Mouse (Mus musculus) myocyte (in vitro differentiated cells): ENCODE measurements around the gene Slc13a3. TPM values are rescaled to one million over a fixed set of nuclear protein-coding genes. Genes with fewer than 3 reads are reported as not detected.

Experiments
- H3K27me3 ChIP-seq: one replicate; pipeline ENCODE4 v1.6.1; 2011; ENCODE audit not compliant: control insufficient read depth, insufficient read depth, insufficient read length
- H3K36me3 ChIP-seq: one replicate; pipeline ENCODE4 v1.6.1; 2011; ENCODE audit not compliant: control insufficient read depth, insufficient read depth
- H3K4me2 ChIP-seq: one replicate; pipeline ENCODE4 v1.6.1; 2011; ENCODE audit warnings: low read depth, control low read depth
- H3K4me3 ChIP-seq: one replicate; pipeline ENCODE4 v1.5.1; 2011; ENCODE audit warnings: mild to moderate bottlenecking, control low read depth, moderate library complexity
- H3K79me2 ChIP-seq: one replicate; pipeline ENCODE4 v1.6.1; 2011; ENCODE audit not compliant: control insufficient read depth, insufficient read depth
- H3ac ChIP-seq: one replicate; pipeline ENCODE4 v1.6.1; 2011; ENCODE audit not compliant: control insufficient read depth, insufficient read length
- CEBPB ChIP-seq: IDR thresholded peaks from 2 replicates; pipeline ENCODE4 v1.6.1; 2011; ENCODE audit warnings: mild to moderate bottlenecking, moderate library complexity; ENCODE audit not compliant: poor library complexity, insufficient read depth, severe bottlenecking
- E2F4 ChIP-seq: IDR thresholded peaks from one replicate; pipeline ENCODE4 v1.6.1; 2011; ENCODE audit warnings: mild to moderate bottlenecking, control low read depth, moderate library complexity; ENCODE audit not compliant: insufficient read depth
- MAX ChIP-seq: IDR thresholded peaks from one replicate; pipeline ENCODE4 v1.6.1; 2011; ENCODE audit warnings: low read depth, mild to moderate bottlenecking, control low read depth
- MYOD1 ChIP-seq, 3 experiments: IDR thresholded peaks; one replicate each; pipeline ENCODE4 v1.6.1; 2011; ENCODE audit warnings: control low read depth in 2 of 3, low read depth in 2 of 3, mild to moderate bottlenecking in 2 of 3, moderate library complexity in 1 of 3; ENCODE audit not compliant: insufficient read length in 2 of 3, control insufficient read depth in 1 of 3
- MYOG ChIP-seq, 3 experiments: IDR thresholded peaks; one replicate each; pipeline ENCODE4 v1.6.1; 2011; ENCODE audit warnings: control low read depth in 2 of 3, low read depth in 2 of 3, mild to moderate bottlenecking in 2 of 3; ENCODE audit not compliant: insufficient read length in 2 of 3, control insufficient read depth in 1 of 3, insufficient read depth in 1 of 3
- POLR2A ChIP-seq: IDR thresholded peaks from one replicate; pipeline ENCODE4 v1.6.1; 2011; ENCODE audit warnings: low read depth, mild to moderate bottlenecking, control low read depth, moderate library complexity; ENCODE audit not compliant: insufficient read length
- POLR2AphosphoS2 ChIP-seq: IDR thresholded peaks from one replicate; pipeline ENCODE4 v1.6.1; 2011; ENCODE audit warnings: low read depth, control low read depth; ENCODE audit not compliant: insufficient read length
- REST ChIP-seq: IDR thresholded peaks from one replicate; pipeline ENCODE4 v1.6.1; 2011; ENCODE audit warnings: mild to moderate bottlenecking, control low read depth, moderate library complexity; ENCODE audit not compliant: insufficient read depth, insufficient read length
- SRF ChIP-seq: IDR thresholded peaks from one replicate; pipeline ENCODE4 v1.6.1; 2011; ENCODE audit warnings: low read depth; ENCODE audit not compliant: control insufficient read depth, insufficient read length
- TCF12 ChIP-seq: IDR thresholded peaks from one replicate; pipeline ENCODE4 v1.6.1; 2011; ENCODE audit warnings: mild to moderate bottlenecking, control low read depth; ENCODE audit not compliant: poor library complexity, insufficient read depth, severe bottlenecking
- TCF3 ChIP-seq: IDR thresholded peaks from one replicate; pipeline ENCODE4 v1.6.1; 2011; ENCODE audit warnings: low read depth, control low read depth; ENCODE audit not compliant: insufficient read length
- USF1 ChIP-seq: IDR thresholded peaks from one replicate; pipeline ENCODE4 v1.6.1; 2011; ENCODE audit warnings: low read depth, mild to moderate bottlenecking, control low read depth, moderate library complexity
- polyA plus RNA-seq: library from polyadenylated mRNA; unstranded; fragments of >200 nt; fragmentation: generic; extraction: Trizol; gene quantifications from one replicate; pipeline ENCODE4 v1.2.1, GENCODE M21; 2012; ENCODE audit warnings: missing spikeins

Gene Slc13a3
- polyA plus RNA-seq, 1 experiment, result 0.04 TPM

DNA sequence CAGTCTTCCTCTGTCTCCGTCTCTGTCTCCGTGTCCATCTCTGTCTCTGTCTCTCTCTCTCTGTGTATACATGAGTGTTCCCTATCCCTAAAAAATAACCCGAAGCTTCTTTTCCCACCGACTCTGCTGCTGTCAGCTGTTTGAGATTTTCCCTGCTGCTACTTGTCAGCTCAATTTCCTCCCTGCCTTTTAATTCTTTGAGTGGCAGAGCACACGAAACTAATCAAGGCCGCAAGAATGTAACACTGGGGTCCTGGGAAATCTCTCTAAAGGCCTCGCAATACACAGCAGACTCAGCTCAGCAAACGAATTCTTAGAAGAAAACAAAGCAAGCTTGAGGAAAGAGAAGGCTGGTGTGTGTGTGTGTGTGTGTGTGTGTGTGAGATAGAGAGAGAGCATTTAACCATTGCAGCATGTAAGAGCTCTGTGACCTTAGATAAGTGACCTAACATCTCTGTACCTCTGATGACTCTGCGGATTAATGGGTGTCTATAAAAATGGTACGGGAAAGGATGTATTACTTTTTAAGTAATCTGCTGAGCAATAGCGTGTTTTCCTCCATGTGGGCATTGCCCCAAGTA is 57.8 kb downstream of the Slc13a3 start:
- TF ChIP-seq POLR2AphosphoS2 (no peak), REST (no peak), MAX (no peak), SRF (no peak), CEBPB (no peak), TCF3 (no peak)
- no peaks in the 10 kb centered on the region for H3K79me2 ChIP-seq
- H3K4me2 ChIP-seq, result no peak overlapping the region
- no peaks in the 10 kb centered on the region for H3K36me3 ChIP-seq
- H3ac ChIP-seq, result no peak overlapping the region
- H3K27me3 ChIP-seq, result peaks cover 28% of the 10 kb centered on the region
- no peak overlapping the region for H3K4me3 ChIP-seq

- Histone ChIP-seq H3K4me2 (no peak overlapping the region), H3K79me2 (no peaks in the 10 kb centered on the region), H3K27me3 (peaks cover 22% of the 10 kb centered on the region), H3K36me3 (no peaks in the 10 kb centered on the region), H3K4me3 (no peak overlapping the region), H3ac (no peak overlapping the region)
- TF ChIP-seq MYOG (IDR thresholded peaks at IDR 0.05; ENCODE audit: control insufficient read depth in 1 of 3, insufficient read depth in 1 of 3, insufficient read length in 2 of 3, low read depth in 2 of 3) (no peak), E2F4 (no peak), REST (no peak), SRF (no peak), POLR2A (no peak), TCF3 (no peak), TCF12 (no peak), CEBPB (no peak), POLR2AphosphoS2 (no peak), MAX (no peak)
These were observed 58.7 kb downstream of the Slc13a3 start for GRCm38 (mm10) chr2:165414321-165414720.

DNA sequence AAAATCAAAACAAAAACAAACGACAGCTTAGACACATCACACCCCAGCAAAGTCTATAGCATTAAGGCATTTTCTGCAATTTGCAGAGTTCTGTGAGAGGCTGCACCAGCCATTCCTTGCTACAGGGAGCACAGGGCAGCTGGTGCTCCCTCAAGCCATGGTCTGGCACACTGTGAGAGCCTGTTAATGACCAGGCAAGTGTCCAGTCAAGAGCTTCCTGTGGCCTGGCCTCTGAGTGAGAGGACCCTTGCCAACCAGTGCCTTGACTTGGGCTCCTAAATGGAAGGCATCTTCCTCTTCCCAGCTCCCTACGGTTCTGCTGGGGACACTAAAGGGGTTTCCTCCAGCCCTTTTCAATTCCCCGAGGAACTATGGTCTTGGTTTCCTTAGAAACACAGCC is 59.1 kb downstream of the Slc13a3 start:
- H3K4me3 ChIP-seq, result no peak overlapping the region
- H3ac ChIP-seq, result no peak overlapping the region
- TF ChIP-seq USF1 (no peak), CEBPB (no peak), REST (no peak), MYOD1 (IDR thresholded peaks at IDR 0.05; ENCODE audit: control insufficient read depth in 1 of 3, insufficient read length in 2 of 3, low read depth in 2 of 3) (no peak), MAX (no peak), TCF12 (no peak), TCF3 (no peak), MYOG (IDR thresholded peaks at IDR 0.05; ENCODE audit: control insufficient read depth in 1 of 3, insufficient read depth in 1 of 3, insufficient read length in 2 of 3, low read depth in 2 of 3) (no peak), SRF (no peak), POLR2AphosphoS2 (no peak)
- H3K79me2 ChIP-seq, result no peaks in the 10 kb centered on the region
- H3K27me3 ChIP-seq, result peaks cover 20% of the 10 kb centered on the region
- H3K4me2 ChIP-seq, result no peak overlapping the region
- no peaks in the 10 kb centered on the region for H3K36me3 ChIP-seq

DNA sequence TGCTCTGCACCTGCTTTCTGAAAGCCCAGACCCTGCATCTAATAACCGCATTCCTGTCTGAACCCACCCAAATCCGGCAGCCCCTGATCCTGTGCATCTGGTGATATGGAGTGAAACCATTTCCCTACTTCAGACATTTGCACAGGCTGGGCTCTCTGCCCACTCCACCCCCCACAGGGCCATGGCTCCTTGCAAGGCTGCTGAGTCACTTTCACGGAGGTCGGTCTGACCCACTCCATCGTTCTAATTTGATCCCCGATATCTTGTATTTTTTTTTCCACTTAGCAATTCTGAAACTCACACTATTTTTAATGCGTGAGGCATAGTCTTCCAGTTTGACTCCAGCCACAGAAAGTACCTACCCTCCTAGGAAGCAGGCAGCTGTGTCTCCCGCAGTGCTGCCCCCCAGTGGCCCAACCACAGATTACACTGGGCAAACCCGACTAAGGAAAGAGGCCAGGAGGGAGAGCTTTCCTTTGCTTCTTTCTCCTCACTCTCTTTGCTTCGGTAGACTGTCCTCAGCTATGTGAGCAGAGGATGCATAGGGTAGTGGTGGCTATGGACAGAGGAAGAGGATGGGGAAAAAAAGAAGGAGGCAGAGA is 65.2 kb downstream of the Slc13a3 start:
- no peaks in the 10 kb centered on the region for H3K36me3 ChIP-seq
- no peak overlapping the region for H3K4me3 ChIP-seq
- no peaks in the 10 kb centered on the region for H3K27me3 ChIP-seq
- H3ac ChIP-seq, result no peak overlapping the region
- H3K4me2 ChIP-seq, result no peak overlapping the region
- TF ChIP-seq E2F4 (no peak), POLR2A (no peak), TCF3 (no peak), USF1 (no peak), MYOD1 (IDR thresholded peaks at IDR 0.05; ENCODE audit: control insufficient read depth in 1 of 3, insufficient read length in 2 of 3, low read depth in 2 of 3) (peak in 1 of 3 experiments; percentile 40), MAX (no peak), POLR2AphosphoS2 (no peak), REST (no peak), SRF (no peak), TCF12 (no peak), CEBPB (no peak), MYOG (IDR thresholded peaks at IDR 0.05; ENCODE audit: control insufficient read depth in 1 of 3, insufficient read depth in 1 of 3, insufficient read length in 2 of 3, low read depth in 2 of 3) (peak in 1 of 3 experiments; percentile 48)
- no peaks in the 10 kb centered on the region for H3K79me2 ChIP-seq

GRCm38 (mm10) chr2:165405351-165405750 is 67.7 kb downstream of the Slc13a3 start:
- Histone ChIP-seq H3K4me2 (peak overlapping the region; percentile 30), H3K27me3 (no peaks in the 10 kb centered on the region), H3ac (no peak overlapping the region), H3K36me3 (no peaks in the 10 kb centered on the region), H3K4me3 (no peak overlapping the region), H3K79me2 (no peaks in the 10 kb centered on the region)
- TF ChIP-seq MYOD1 (IDR thresholded peaks at IDR 0.05; ENCODE audit: control insufficient read depth in 1 of 3, insufficient read length in 2 of 3, low read depth in 2 of 3) (peak in 1 of 3 experiments; percentile 17), REST (no peak)
